Mouse (Mus musculus): Measurements from ENCODE around the gene Hlcs. TPM values are rescaled to one million over a fixed set of nuclear protein-coding genes. Genes with fewer than 3 reads are reported as not detected.
"Not testable (repeated sequence)": the region's sequence is repeated elsewhere in the genome, so short reads cannot be mapped to it uniquely, and the experiment has no call there.

Gene Hlcs
- polyA plus RNA-seq, 1 experiment from 2014 or later, result 8.6 TPM

GRCm38 (mm10) chr16:94350287-94350677 lies 36.9 kb upstream of the Hlcs start:
- no peak for ATAC-seq (replicated peaks; ENCODE audit: insufficient number of reproducible peaks, low FRiP score, low TSS enrichment, low read depth)

DNA sequence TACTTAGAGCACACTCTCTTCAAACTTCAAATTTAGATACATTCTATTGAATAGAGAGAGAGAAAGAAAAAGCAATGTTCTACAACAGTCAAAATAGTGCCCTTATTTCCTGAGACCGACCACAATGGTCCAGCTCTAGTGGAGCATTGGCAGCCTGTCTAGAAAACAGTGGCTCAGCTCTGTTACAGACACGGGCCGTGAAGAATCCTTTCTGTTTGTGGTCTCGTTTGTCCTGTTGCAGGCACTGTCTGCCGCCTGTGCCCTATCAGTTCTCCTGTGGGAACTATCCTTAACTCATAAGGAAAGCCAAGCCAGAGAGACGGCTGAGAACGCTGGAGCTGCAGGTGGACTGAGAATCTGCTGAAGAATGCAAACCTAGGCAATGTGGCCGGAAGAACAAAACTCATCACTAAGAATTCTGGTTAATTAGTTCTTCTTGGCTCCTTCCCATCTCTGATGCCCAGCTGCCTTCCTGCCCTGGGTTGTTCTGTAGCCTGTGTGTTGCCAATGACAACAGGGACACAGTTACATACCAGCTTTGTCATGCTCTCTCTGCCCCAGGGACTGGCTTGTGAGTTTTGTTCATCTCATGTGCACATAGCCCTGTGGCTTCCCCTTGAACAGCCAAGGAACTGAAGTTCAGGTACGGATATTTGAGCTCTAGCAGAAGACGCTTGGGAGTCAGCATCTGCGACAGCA lies 36.4 kb upstream of the Hlcs start:
- ATAC-seq (replicated peaks; ENCODE audit: insufficient number of reproducible peaks, low FRiP score, low TSS enrichment, low read depth) (no peak), DNase-seq (ENCODE audit: low spot score) (no peak)
- no peak overlapping the region for H3K27ac ChIP-seq (replicated peaks; ENCODE audit: low read depth, low read length)
- no peaks in the 10 kb centered on the region for H3K9me3 ChIP-seq (replicated peaks; ENCODE audit: control insufficient read depth, low read length)
- no peak overlapping the region for H3K9ac ChIP-seq (replicated peaks; ENCODE audit: low read length)
- H3K4me2 ChIP-seq (ENCODE audit: low read depth, low read length), result no peak overlapping the region
- no peaks in the 10 kb centered on the region; the same call in 1 of the 2 replicates for H3K4me1 ChIP-seq (ENCODE audit: control insufficient read depth, insufficient read depth, low read length)
- H3K27me3 ChIP-seq (ENCODE audit: control insufficient read depth, insufficient read depth, low read length), result no peaks in the 10 kb centered on the region
- no peak overlapping the region for H3K4me3 ChIP-seq (ENCODE audit: low read depth, low read length)
- WGBS, result 72% methylated on average over 11 of the region's 11 CpGs
- no peaks in the 10 kb centered on the region for H3K36me3 ChIP-seq (replicated peaks; ENCODE audit: control insufficient read depth, insufficient read depth, low read depth, low read length)

More at GRCm38 (mm10) chr16:94350287-94350677, 36.9 kb upstream of the Hlcs start:
- 76% methylated on average over 10 of the region's 10 CpGs for WGBS
- no peak overlapping the region for H3K9ac ChIP-seq (replicated peaks; ENCODE audit: low read length)
- H3K36me3 ChIP-seq (replicated peaks; ENCODE audit: control insufficient read depth, insufficient read depth, low read depth, low read length), result no peaks in the 10 kb centered on the region
- H3K4me1 ChIP-seq (ENCODE audit: control insufficient read depth, insufficient read depth, low read length), result no peaks in the 10 kb centered on the region; the same call in 1 of the 2 replicates
- no peaks in the 10 kb centered on the region for H3K9me3 ChIP-seq (replicated peaks; ENCODE audit: control insufficient read depth, low read length)
- no peaks in the 10 kb centered on the region for H3K27me3 ChIP-seq (ENCODE audit: control insufficient read depth, insufficient read depth, low read length)
- DNase-seq (ENCODE audit: low spot score), result no peak
- no peak overlapping the region for H3K27ac ChIP-seq (replicated peaks; ENCODE audit: low read depth, low read length)
- H3K4me2 ChIP-seq (ENCODE audit: low read depth, low read length), result no peak overlapping the region
- no peak overlapping the region for H3K4me3 ChIP-seq (ENCODE audit: low read depth, low read length)

- Histone ChIP-seq H3K9me3 (replicated peaks; ENCODE audit: control insufficient read depth, low read length) (no peaks in the 10 kb centered on the region), H3K27me3 (ENCODE audit: control insufficient read depth, insufficient read depth, low read length) (no peaks in the 10 kb centered on the region), H3K9ac (replicated peaks; ENCODE audit: low read length) (no peak overlapping the region), H3K36me3 (replicated peaks; ENCODE audit: control insufficient read depth, insufficient read depth, low read depth, low read length) (no peaks in the 10 kb centered on the region), H3K4me2 (ENCODE audit: low read depth, low read length) (no peak overlapping the region), H3K4me1 (ENCODE audit: control insufficient read depth, insufficient read depth, low read length) (no peaks in the 10 kb centered on the region; the same call in 1 of the 2 replicates), H3K4me3 (ENCODE audit: low read depth, low read length) (no peak overlapping the region), H3K27ac (replicated peaks; ENCODE audit: low read depth, low read length) (no peak overlapping the region)
- ATAC-seq (replicated peaks; ENCODE audit: insufficient number of reproducible peaks, low FRiP score, low TSS enrichment, low read depth), result no peak
- no peak for DNase-seq (ENCODE audit: low spot score)
- WGBS, result 88% methylated on average over 2 of the region's 2 CpGs
Observed at GRCm38 (mm10) chr16:94348779-94349178, 35.4 kb upstream of the Hlcs start.

GRCm38 (mm10) chr16:94347080-94347731 lies 33.8 kb upstream of the Hlcs start:
- Histone ChIP-seq H3K27me3 (ENCODE audit: control insufficient read depth, insufficient read depth, low read length) (no peaks in the 10 kb centered on the region), H3K4me3 (ENCODE audit: low read depth, low read length) (no peak overlapping the region), H3K9ac (replicated peaks; ENCODE audit: low read length) (no peak overlapping the region), H3K4me2 (ENCODE audit: low read depth, low read length) (no peak overlapping the region), H3K27ac (replicated peaks; ENCODE audit: low read depth, low read length) (no peak overlapping the region), H3K36me3 (replicated peaks; ENCODE audit: control insufficient read depth, insufficient read depth, low read depth, low read length) (no peaks in the 10 kb centered on the region), H3K4me1 (ENCODE audit: control insufficient read depth, insufficient read depth, low read length) (no peaks in the 10 kb centered on the region; the same call in 1 of the 2 replicates), H3K9me3 (replicated peaks; ENCODE audit: control insufficient read depth, low read length) (no peaks in the 10 kb centered on the region)
- DNase-seq (ENCODE audit: low spot score) (no peak), ATAC-seq (replicated peaks; ENCODE audit: insufficient number of reproducible peaks, low FRiP score, low TSS enrichment, low read depth) (no peak)
- 67% methylated on average over 7 of the region's 7 CpGs for WGBS

DNA sequence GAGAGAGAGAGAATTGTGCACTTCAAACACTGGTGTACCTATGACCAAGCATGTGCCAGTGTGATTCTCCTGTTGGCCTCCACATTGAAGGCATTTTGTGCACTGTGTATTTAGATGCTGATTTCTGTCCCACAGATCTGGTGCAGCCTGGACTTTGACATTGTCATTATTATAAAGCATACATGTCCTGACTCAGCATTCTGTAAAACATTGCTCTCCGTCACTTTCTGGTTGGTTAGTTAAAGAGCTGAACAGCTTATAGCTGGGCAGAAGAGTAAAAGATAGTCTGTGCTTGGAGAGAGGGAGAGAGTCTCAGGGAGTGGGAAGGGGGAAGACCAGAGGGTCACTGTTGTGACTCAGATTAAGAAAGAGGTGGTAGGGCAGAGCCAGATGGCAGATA lies 32.4 kb upstream of the Hlcs start:
- no peak overlapping the region for H3K4me3 ChIP-seq (ENCODE audit: low read depth, low read length)
- DNase-seq (ENCODE audit: low spot score) (no peak), ATAC-seq (replicated peaks; ENCODE audit: insufficient number of reproducible peaks, low FRiP score, low TSS enrichment, low read depth) (no peak)
- 87% methylated on average over 1 of the region's 1 CpGs for WGBS
- no peaks in the 10 kb centered on the region; the same call in 1 of the 2 replicates for H3K4me1 ChIP-seq (ENCODE audit: control insufficient read depth, insufficient read depth, low read length)
- H3K9me3 ChIP-seq (replicated peaks; ENCODE audit: control insufficient read depth, low read length), result no peaks in the 10 kb centered on the region
- no peak overlapping the region for H3K27ac ChIP-seq (replicated peaks; ENCODE audit: low read depth, low read length)
- no peak overlapping the region for H3K4me2 ChIP-seq (ENCODE audit: low read depth, low read length)
- H3K36me3 ChIP-seq (replicated peaks; ENCODE audit: control insufficient read depth, insufficient read depth, low read depth, low read length), result no peaks in the 10 kb centered on the region
- no peaks in the 10 kb centered on the region for H3K27me3 ChIP-seq (ENCODE audit: control insufficient read depth, insufficient read depth, low read length)
- no peak overlapping the region for H3K9ac ChIP-seq (replicated peaks; ENCODE audit: low read length)

DNA sequence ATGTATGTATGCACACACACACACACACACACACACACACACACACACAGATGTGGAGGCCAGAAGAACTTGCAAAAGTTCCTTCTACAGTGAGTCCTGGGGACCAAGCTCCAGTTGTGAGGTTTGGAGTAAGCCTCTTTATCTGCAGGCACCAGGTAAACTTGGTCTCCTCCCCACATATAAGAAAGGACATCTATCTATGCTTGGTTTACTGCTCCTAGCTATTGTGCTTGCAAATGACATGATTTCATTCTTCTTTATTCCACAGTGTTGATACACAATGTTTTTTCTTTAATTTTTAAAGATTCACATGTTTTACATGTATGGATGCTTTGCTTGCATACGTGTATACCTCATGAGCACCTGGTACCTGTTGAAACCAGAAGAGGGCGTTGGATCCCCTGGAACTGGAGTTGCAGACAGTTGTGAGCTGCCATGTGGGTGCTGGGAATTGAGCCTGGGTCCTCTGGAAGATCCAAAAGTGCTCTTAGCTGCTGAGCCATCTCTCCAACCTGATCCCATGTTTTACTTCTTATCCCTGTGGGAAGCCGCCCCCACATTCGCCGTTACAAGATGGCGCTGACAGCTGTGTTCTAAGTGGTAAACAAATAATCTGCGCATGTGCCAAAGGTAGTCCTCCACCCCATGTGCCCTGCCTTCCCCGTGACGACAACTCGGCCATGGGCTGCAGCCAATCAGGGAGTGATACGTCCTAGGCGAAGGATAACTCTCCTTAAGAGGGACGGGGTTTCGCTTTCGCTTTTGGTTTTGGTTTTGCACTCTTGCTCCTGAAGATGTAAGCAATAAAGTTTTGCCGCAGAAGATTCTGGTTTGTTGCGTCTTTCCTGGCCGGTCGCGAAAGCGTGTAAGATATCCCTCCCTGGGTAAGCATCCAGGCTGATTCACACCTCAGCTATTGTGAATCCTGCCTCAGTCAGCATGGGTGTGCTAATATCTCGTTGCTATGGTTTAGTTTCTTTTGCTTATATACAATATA lies 26.1 kb upstream of the Hlcs start:
- 92% methylated on average over 18 of the region's 22 CpGs for WGBS
- ATAC-seq (replicated peaks; ENCODE audit: insufficient number of reproducible peaks, low FRiP score, low TSS enrichment, low read depth), result not testable (repeated sequence)

DNA sequence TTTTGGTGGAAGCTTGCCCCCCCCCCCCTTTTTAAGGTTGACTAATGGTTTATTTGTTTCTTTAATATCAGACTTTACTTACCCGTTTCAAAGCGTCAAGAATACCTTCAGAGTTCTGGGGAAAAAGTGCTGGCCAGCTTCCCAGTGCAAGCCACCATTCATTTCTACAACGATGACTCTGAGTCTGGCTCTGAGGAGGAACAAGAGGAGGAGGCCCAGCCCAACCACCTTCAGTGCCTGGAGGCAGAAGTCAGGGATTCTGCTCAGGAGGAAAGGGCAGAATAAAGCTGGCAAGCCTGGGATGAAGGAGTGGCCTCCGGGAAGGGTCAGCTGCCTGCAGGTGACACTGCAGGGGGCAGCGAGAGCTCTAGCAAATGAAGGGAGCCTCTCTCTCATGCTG lies 22.3 kb upstream of the Hlcs start:
- ATAC-seq (replicated peaks; ENCODE audit: insufficient number of reproducible peaks, low FRiP score, low TSS enrichment, low read depth), result no peak
- no peak overlapping the region for H3K9ac ChIP-seq (replicated peaks; ENCODE audit: low read length)
- H3K4me3 ChIP-seq (ENCODE audit: low read depth, low read length), result no peak overlapping the region
- H3K27ac ChIP-seq (replicated peaks; ENCODE audit: low read depth, low read length), result no peak overlapping the region
- no peaks in the 10 kb centered on the region for H3K4me1 ChIP-seq (ENCODE audit: control insufficient read depth, insufficient read depth, low read length)
- H3K4me2 ChIP-seq (ENCODE audit: low read depth, low read length), result no peak overlapping the region
- no peaks in the 10 kb centered on the region for H3K27me3 ChIP-seq (ENCODE audit: control insufficient read depth, insufficient read depth, low read length)
- DNase-seq (ENCODE audit: low spot score), result no peak
- WGBS, result 33% methylated on average over 5 of the region's 5 CpGs
- H3K9me3 ChIP-seq (replicated peaks; ENCODE audit: control insufficient read depth, low read length), result no peaks in the 10 kb centered on the region
- H3K36me3 ChIP-seq (replicated peaks; ENCODE audit: control insufficient read depth, insufficient read depth, low read depth, low read length), result no peaks in the 10 kb centered on the region

More for the DNA sequence above, 26.1 kb upstream of the Hlcs start:
- not testable (repeated sequence) for H3K36me3 ChIP-seq (replicated peaks; ENCODE audit: control insufficient read depth, insufficient read depth, low read depth, low read length); DNase-seq (ENCODE audit: low spot score); H3K4me1 ChIP-seq (ENCODE audit: control insufficient read depth, insufficient read depth, low read length); H3K4me2 ChIP-seq (ENCODE audit: low read depth, low read length); H3K9me3 ChIP-seq (replicated peaks; ENCODE audit: control insufficient read depth, low read length); H3K27me3 ChIP-seq (ENCODE audit: control insufficient read depth, insufficient read depth, low read length); H3K27ac ChIP-seq (replicated peaks; ENCODE audit: low read depth, low read length); H3K9ac ChIP-seq (replicated peaks; ENCODE audit: low read length); H3K4me3 ChIP-seq (ENCODE audit: low read depth, low read length)

Measured in embryonic facial prominence, embryonic 11.5 days (tissue).